Mouse (Mus musculus): Measurements from ENCODE around the gene Ctnna2.

DNA sequence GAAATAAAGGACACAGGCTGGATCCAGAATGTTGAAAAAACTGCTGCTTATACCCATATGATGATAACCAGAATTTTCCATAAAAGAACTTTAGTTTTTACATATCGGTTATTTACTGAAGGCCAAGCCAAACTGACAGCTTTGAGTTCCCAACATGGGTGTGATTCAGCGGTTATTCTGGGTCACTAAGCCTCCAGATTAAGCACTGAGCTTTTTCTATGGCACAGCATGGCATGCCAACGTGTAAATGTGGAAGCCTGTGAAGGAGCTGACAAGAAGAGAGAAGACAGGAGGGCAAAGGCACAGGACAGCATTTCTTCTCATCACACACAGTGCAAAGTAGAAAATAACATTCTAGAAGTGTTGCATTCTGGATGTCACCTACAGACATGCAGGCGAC lies 240.9 kb downstream of the Ctnna2 start:
- TF ChIP-seq GATA1 (IDR thresholded peaks at IDR 0.05; ENCODE audit: borderline replicate concordance, low read length) (no peak), FLI1 (IDR thresholded peaks at IDR 0.05; ENCODE audit: low read length) (no peak)
